Mouse (Mus musculus): Measurements from ENCODE around the gene Mrap. TPM values are rescaled to one million over a fixed set of nuclear protein-coding genes. Genes with fewer than 3 reads are reported as not detected.

The Mrap gene
- polyA plus RNA-seq, 1 experiment, result not detected

DNA sequence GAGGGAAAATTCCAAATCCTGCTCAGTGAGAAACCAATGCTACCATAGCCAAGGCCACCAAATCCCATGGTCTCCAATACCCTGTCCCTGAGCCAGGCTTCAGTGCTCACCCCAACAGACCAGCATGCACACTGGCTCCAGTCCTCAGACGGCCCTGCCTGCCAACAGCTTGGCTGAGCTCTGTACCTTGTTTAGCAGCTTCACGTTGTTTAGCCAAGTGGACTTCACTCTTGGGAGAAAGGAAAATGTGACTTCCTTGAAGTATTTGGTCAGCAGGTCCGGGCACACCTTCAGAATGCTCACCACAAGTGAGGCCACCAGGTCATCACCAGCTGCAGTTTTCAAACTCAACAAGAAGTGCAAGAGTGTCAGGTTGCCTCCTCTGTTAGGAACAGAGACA lies 54.5 kb downstream of the Mrap start:
- H3K4me3 ChIP-seq (ENCODE audit: low read depth, low read length), result no peak overlapping the region
- H3K4me1 ChIP-seq (ENCODE audit: control insufficient read depth, insufficient read depth, low read length), result no peaks in the 10 kb centered on the region
- no peaks in the 10 kb centered on the region for H3K9me3 ChIP-seq (replicated peaks; ENCODE audit: control insufficient read depth, insufficient read depth, low read length, poor library complexity, severe bottlenecking)
- H3K27ac ChIP-seq (ENCODE audit: insufficient read depth, low read length), result no peak overlapping the region
- no peak overlapping the region for H3K9ac ChIP-seq (ENCODE audit: low read depth, poor library complexity, severe bottlenecking)
- TF ChIP-seq POLR2A (IDR thresholded peaks at IDR 0.05; ENCODE audit: insufficient read depth, low read length) (no peak), EP300 (IDR thresholded peaks at IDR 0.05; ENCODE audit: insufficient read depth, low read depth, low read length) (no peak)
- H3K27me3 ChIP-seq (ENCODE audit: control insufficient read depth, insufficient read depth, low read length, poor library complexity, severe bottlenecking), result no peaks in the 10 kb centered on the region
- peaks cover 41% of the 10 kb centered on the region for H3K36me3 ChIP-seq (ENCODE audit: control insufficient read depth, insufficient read depth, low read length, poor library complexity, severe bottlenecking)

DNA sequence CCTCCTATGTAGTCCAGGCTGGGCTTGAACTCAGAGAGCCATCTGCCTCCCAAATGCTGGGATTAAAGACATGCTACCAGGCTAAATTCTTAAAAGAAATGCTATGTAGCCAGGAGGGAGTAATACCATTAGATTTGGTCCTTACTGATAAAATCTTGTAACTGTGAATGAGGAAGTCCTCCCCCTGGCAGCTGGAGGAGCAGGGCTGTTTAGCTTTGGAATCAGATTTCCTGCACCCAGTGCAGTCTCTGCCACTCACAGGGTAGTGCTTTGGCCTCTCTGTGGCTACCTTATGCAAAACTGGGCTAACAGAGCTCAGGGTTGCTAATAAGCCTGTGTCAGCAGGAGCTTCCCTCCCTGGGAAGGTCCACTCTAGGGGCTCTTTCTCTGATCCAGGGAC lies 56.7 kb downstream of the Mrap start:
- Histone ChIP-seq H3K36me3 (ENCODE audit: control insufficient read depth, insufficient read depth, low read length, poor library complexity, severe bottlenecking) (peaks cover 32% of the 10 kb centered on the region), H3K9me3 (replicated peaks; ENCODE audit: control insufficient read depth, insufficient read depth, low read length, poor library complexity, severe bottlenecking) (no peaks in the 10 kb centered on the region)
- TF ChIP-seq CTCF (IDR thresholded peaks at IDR 0.05; ENCODE audit: low read depth, low read length), result no peak
- TF ChIP-seq POLR2A (IDR thresholded peaks at IDR 0.05; ENCODE audit: insufficient read depth, low read length), result no peak
- TF ChIP-seq EP300 (IDR thresholded peaks at IDR 0.05; ENCODE audit: insufficient read depth, low read depth, low read length), result no peak

DNA sequence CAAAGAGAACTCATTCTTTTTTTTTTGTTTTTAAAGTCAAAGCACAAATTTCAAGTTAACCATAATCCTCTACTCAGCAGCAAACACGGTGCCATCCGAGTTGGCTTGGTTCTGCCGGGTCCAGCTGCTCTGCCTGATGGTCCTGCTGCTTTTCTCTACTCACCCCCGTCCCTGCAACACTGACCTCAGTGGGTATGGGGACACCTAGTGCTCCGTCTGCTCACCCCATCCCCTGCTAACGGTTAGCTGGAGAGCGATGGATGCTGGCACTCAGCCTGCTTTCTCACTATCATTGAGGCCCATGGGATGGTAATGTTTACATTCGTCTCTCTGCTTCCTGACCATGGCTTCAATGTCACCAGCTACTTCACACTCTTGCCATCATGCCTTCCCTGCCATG lies 60.4 kb downstream of the Mrap start:
- no peak overlapping the region for H3K27ac ChIP-seq (ENCODE audit: insufficient read depth, low read length)
- no peaks in the 10 kb centered on the region for H3K27me3 ChIP-seq (ENCODE audit: control insufficient read depth, insufficient read depth, low read length, poor library complexity, severe bottlenecking)
- TF ChIP-seq CTCF (IDR thresholded peaks at IDR 0.05; ENCODE audit: low read depth, low read length) (no peak), EP300 (IDR thresholded peaks at IDR 0.05; ENCODE audit: insufficient read depth, low read depth, low read length) (no peak), POLR2A (IDR thresholded peaks at IDR 0.05; ENCODE audit: insufficient read depth, low read length) (no peak)
- no peaks in the 10 kb centered on the region for H3K4me1 ChIP-seq (ENCODE audit: control insufficient read depth, insufficient read depth, low read length)
- H3K4me3 ChIP-seq (ENCODE audit: low read depth, low read length), result no peak overlapping the region
- no peaks in the 10 kb centered on the region for H3K9me3 ChIP-seq (replicated peaks; ENCODE audit: control insufficient read depth, insufficient read depth, low read length, poor library complexity, severe bottlenecking)
- H3K36me3 ChIP-seq (ENCODE audit: control insufficient read depth, insufficient read depth, low read length, poor library complexity, severe bottlenecking), result peaks cover 21% of the 10 kb centered on the region
- no peak overlapping the region for H3K9ac ChIP-seq (ENCODE audit: low read depth, poor library complexity, severe bottlenecking)

More for the DNA sequence above, 56.7 kb downstream of the Mrap start:
- Histone ChIP-seq H3K4me3 (ENCODE audit: low read depth, low read length) (no peak overlapping the region), H3K9ac (ENCODE audit: low read depth, poor library complexity, severe bottlenecking) (no peak overlapping the region), H3K27me3 (ENCODE audit: control insufficient read depth, insufficient read depth, low read length, poor library complexity, severe bottlenecking) (no peaks in the 10 kb centered on the region), H3K4me1 (ENCODE audit: control insufficient read depth, insufficient read depth, low read length) (no peaks in the 10 kb centered on the region), H3K27ac (ENCODE audit: insufficient read depth, low read length) (no peak overlapping the region)

DNA sequence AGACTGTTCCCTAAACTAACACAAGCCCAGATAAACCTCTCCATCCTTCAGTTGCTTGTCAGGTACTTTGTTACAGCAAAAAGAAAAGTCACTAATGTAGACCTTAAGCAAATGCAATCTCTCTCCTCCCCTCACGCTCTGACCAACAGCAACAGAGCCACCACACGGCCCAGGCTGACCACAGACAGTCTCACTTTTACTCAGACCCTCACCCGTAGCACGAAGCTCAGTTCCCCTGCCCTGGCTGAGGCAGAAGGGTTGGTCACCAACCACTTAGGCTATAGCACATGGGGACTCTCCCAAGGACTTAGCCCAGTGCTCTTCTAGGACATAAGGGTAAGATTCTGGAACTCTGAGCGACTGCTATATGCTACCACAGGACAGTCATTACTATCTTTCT lies 60.8 kb downstream of the Mrap start:
- Histone ChIP-seq H3K4me1 (ENCODE audit: control insufficient read depth, insufficient read depth, low read length) (no peaks in the 10 kb centered on the region), H3K27ac (ENCODE audit: insufficient read depth, low read length) (no peak overlapping the region), H3K27me3 (ENCODE audit: control insufficient read depth, insufficient read depth, low read length, poor library complexity, severe bottlenecking) (no peaks in the 10 kb centered on the region), H3K4me3 (ENCODE audit: low read depth, low read length) (no peak overlapping the region), H3K9ac (ENCODE audit: low read depth, poor library complexity, severe bottlenecking) (no peak overlapping the region), H3K9me3 (replicated peaks; ENCODE audit: control insufficient read depth, insufficient read depth, low read length, poor library complexity, severe bottlenecking) (no peaks in the 10 kb centered on the region), H3K36me3 (ENCODE audit: control insufficient read depth, insufficient read depth, low read length, poor library complexity, severe bottlenecking) (peaks cover 25% of the 10 kb centered on the region)
- TF ChIP-seq CTCF (IDR thresholded peaks at IDR 0.05; ENCODE audit: low read depth, low read length), result no peak
- no peak for TF ChIP-seq EP300 (IDR thresholded peaks at IDR 0.05; ENCODE audit: insufficient read depth, low read depth, low read length)
- TF ChIP-seq POLR2A (IDR thresholded peaks at IDR 0.05; ENCODE audit: insufficient read depth, low read length), result no peak

Other genes with a start within 250 kb of the Mrap start
- 32.3 and 33.2 TPM in 2 replicates for gene Mis18a, start 10.8 kb upstream of the Mrap start, polyA plus RNA-seq (2011; ENCODE audit: insufficient read depth, insufficient read length, low read depth, missing spikeins)
- 24.4 and 27.0 TPM in 2 replicates for gene Urb1, start 72.2 kb downstream of the Mrap start, polyA plus RNA-seq (2011; ENCODE audit: insufficient read depth, insufficient read length, low read depth, missing spikeins)
- gene Eva1c, start 88.5 kb downstream of the Mrap start, polyA plus RNA-seq (2011; ENCODE audit: insufficient read depth, insufficient read length, low read depth, missing spikeins), result 3.2 and 4.9 TPM in 2 replicates
- gene Cfap298, start 196.9 kb downstream of the Mrap start, polyA plus RNA-seq (2011; ENCODE audit: insufficient read depth, insufficient read length, low read depth, missing spikeins), result 56.9 and 58.9 TPM in 2 replicates